Mouse (Mus musculus): Measurements from ENCODE around the gene Ccdc141. TPM values are rescaled to one million over a fixed set of nuclear protein-coding genes. Genes with fewer than 3 reads are reported as not detected.

Ccdc141 gene
- polyA plus RNA-seq, 1 experiment = 0.40 TPM

Other genes starting within 250 kb of the Ccdc141 start
- gene Ttn, start 188.1 kb downstream of the Ccdc141 start, polyA plus RNA-seq (2012; rRNA removed) = under 0.01 and 0.01 TPM in 2 replicates
- gene Sestd1, start 110.0 kb upstream of the Ccdc141 start, polyA plus RNA-seq (2012; rRNA removed) = 9.9 and 15.7 TPM in 2 replicates

Measured in large intestine, adult 2 months (tissue).